Mouse (Mus musculus) common myeloid progenitor, adult 5-6 weeks (primary cell): ENCODE data around the gene Pgap1. TPM values are rescaled to one million over a fixed set of nuclear protein-coding genes. Genes with fewer than 3 reads are reported as not detected.
A peak's percentile ranks its signal among the peaks of the same experiment; 100 is the strongest.

Experiments used
- ATAC-seq: replicated peaks from 2 replicates; pipeline ENCODE4 v1.8.0; 2016; ENCODE audit warnings: low read depth, mild to moderate bottlenecking, moderate TSS enrichment, inconsistent platforms; ENCODE audit not compliant: poor library complexity, severe bottlenecking
- total RNA-seq: library from RNA; stranded (forward); fragments of 200-1000, 187-1606 nt; gene quantifications from 2 replicates; pipeline ENCODE4 v1.2.3, GENCODE M21; 2017

The Pgap1 gene
- 0.05 and 0.14 TPM in 2 replicates for total RNA-seq

DNA sequence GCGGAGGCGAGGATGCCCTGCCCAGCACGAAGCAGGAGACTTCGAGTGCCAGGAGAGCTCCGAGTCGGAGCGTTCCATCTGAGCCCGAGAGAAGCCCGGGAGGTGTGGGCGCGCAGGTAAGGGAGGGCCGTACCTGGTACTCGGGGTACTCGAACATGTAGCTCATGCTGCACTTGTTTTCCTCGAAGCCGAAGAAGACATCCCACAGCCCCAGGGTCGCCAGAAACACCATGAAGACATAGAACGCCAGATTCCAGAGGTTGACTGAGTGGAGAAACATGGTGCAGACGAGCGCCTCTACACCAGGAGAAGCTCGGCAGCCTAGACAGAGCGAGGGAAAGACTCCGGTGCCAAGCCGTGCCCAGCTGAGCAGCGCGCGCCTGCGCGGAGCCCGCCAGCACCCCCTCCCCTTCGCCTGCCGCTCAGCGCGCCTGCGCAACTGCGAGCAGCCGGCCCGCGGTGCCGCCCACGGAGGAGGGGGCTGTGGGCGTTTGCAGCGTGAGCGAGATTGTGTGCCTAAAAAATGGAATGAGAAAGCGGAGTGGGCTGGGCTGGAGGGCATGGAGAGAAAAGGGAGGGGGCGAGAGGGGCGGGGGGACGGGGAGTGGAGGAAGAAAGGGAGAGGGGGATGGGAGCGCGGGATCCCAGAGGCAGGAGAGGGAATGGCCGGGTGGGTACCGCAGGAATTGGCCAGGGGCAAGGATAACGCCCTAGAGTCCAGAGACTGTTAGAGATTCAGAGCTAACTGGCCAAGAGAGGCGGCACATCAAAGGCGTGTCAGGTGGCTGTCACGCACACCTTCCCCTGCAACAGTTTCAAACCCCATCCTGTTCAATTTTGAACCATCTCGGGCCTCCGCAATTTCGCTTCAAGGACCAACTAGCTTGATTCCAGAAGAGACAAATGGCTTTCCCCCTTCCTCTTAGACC lies at the start of gene Pgap1:
Gene Pgap1 (minus strand): TSS at position 384 of the 929 bp plus-strand sequence.
- ATAC-seq = peak; percentile 95

GRCm38 (mm10) chr1:54606936-54607335 lies 49.5 kb upstream of the Pgap1 start:
- no peak for ATAC-seq

- ATAC-seq = no peak
Observed at GRCm38 (mm10) chr1:54601692-54602091, 44.2 kb upstream of the Pgap1 start.

GRCm38 (mm10) chr1:54600275-54600674 lies 42.8 kb upstream of the Pgap1 start:
- no peak for ATAC-seq

DNA sequence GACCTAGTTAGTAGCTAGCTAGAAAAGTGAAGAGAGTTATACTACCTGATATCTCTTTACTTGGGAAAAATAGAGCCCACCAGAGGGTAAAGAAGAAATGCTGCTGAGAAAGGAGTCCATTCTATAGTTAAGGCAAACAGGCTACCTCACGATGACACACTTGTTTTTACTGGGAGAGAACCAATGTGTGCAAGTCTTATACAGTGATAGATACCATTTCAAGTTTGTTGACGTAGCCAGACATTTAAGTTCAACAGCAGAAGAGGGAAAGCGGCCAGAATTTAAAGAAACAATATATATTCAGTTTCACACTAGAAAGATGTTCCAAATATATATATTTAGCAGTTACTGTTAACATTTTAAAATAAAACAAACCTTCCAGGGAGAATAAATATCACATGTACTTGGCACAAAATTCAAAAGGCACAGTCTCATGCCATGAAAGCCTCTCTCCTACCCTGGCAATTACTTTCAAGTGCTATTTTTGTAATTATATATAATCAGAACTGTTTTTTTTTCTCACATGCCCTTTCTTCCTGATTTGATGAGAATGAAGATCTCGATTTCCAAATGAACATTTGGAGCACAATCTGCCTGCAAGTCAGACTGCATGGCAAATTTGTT lies 40.2 kb upstream of the Pgap1 start:
- ATAC-seq = no peak

DNA sequence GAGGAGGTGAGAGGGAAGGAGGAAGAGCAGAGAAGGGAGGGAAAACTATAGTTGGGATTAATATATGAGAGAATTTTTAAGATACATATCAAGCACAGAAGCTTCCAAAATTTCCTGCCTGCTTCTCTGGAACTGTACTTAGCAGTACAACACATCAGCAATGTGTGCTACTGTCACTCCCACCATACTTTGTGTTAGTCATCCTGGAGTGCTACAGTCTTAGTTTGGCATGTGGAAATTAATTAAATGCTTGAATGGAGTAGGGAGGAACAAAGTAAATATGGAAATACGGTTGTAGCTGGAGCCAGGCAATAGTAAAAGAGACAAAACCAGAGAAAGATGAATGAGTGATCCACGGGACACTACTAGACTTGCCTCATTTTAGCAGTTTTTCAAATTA lies 38.7 kb upstream of the Pgap1 start:
- no peak for ATAC-seq

DNA sequence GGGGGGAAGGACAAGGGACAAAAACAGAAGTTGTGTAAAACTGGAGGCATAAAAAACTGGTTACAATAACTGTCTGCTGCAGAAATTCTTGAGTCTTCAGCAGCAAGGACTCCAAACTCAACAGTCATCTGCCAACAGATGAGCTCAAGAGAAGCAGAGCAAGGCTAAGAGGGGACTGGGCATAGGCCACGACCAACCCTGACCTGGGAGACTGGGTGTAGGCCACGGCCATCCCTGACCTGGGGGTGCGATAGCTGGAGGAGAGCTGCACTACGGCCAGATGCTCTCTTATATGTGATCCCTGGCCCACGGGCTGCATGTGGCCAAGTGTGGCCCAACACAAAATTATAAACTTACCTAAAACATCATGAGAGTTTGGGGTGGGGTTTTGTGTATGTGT lies 29.6 kb upstream of the Pgap1 start:
- ATAC-seq = no peak

DNA sequence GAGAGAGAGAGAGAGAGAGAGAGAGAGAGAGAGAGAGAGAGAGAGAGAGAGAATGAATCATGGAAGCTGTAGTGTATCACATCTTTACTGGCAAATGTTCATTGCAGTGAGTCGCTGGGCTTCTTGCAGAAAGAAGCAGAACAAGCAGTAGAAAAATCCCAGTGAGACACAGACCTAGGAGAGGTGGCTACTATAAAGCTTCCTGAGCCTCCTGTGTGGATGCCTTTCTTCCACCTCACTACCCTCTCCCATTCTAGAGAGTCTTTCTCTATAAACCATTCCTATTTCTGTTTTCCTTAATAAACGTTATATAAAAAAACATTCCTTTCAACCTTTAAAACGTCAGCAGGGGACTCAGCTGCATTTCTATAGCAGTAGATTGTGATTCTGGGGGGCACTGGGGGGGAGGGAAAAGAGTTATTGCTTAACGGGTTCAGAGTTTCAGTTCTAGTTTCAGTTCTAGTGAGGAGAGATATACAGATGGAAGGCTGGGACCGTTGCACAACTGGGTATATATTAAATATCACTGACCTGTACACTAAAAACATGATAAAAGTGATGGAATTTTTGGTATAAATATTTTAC lies 28.6 kb upstream of the Pgap1 start:
- ATAC-seq = peak; percentile 55

DNA sequence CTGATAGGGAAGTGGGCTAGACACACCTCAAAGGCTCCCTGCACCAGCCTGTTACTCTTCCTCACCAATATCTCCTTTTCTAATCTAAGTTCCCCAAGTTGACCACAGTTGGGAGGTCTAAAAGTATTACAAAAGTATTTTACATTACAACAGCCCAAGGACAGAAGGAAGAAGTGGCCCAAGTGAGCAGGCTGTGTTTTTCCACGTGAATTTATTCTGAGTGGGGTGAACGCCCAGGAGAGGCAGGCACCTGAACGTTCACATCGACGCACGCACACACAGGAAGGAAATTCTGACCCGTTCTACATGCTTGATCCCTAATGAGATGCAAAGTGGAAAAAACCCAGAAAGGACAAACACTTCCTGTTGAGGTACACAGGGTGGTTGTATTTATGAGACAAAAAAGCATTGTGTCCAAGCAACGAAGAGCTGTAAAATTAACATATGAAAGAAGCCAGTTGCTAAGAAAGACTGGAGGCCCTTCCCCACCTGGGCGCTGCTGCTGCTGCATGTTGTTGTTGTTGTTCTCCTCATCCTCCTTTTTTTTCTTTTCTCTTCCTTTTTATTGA lies 27.9 kb upstream of the Pgap1 start:
- peak; percentile 95 for ATAC-seq

- ATAC-seq = no peak
Observed at GRCm38 (mm10) chr1:54584588-54585277, 27.2 kb upstream of the Pgap1 start.

DNA sequence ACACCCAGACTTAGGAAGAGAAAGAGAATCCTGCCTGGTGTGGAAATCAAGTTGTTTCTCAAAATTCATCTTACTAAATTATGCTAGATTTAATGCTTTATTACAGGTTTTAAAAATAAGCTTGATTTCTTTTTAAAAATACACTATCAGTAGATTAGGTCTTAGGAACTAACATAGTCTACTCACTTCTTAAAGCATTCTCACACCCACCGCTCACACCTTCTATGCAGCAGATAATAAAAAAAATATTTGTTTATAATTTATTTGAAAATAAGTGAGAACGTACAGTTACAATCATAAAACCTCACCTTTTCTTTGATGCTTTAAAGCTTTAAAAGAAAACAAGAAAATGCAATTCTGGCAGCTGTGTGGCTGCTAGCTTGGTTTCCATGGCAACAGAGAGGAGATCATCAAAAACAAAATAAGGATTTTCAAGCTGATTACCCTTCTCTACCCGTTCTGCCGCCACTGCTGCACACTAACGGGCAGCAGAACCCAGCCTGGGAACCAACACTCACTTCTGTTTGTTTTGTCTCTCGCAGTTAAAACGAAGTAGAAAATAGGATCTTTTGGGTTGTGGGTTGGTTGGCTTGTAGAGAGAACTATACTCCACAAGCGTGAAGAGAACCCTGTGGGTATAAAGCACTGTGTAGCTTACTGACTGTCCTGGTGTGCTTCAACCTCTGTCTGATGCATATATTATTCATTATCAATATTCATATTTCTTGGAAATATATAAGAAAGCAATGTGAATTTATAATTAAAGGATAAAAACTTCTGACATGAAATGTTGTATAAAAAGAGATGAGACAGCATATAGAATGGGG lies 21.1 kb upstream of the Pgap1 start:
- no peak for ATAC-seq

DNA sequence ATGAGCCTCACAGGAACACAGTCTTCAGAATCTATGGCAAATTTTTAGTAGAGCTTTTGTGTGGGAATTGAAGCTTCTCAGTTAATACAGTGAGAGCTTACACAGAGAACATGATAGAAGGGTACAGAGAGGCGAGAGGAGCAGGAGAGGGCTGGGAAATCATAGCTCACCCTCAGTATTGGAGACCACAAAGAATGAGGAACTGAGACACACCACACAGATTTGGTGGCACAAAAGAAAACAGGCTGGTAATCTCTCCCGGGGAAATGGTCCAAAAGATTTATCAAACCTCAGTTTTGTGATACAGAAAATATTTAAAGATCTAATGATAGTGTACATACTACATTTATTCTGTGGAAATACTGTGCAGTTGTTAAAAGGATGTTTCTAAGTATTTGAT lies 11.6 kb upstream of the Pgap1 start:
- peak; percentile 87 for ATAC-seq

DNA sequence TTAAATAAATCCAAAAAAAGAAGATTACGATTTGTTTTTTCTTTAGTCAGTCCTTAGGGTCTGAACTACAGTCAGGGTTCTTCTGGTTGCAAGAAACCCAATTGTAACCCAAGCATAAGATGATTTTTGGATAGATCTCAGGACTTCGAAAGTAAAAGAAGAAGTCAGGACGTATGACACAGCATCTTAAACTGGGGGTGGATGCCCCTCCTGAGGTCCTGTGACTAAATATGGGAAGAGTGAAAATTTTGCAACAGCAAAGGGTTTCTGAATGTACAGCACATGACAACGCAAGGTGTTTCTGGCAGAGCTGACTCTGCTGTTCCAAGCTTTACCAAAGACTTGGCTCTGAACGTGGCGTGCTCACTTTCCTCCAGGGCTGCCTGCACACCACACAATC lies 6.4 kb upstream of the Pgap1 start:
- ATAC-seq = peak; percentile 85

- 0 out of 2 replicates have a peak, but pooled peaks have one; percentile 7 for ATAC-seq
Observed at GRCm38 (mm10) chr1:54556586-54557221, 780 bp downstream of the Pgap1 start.

DNA sequence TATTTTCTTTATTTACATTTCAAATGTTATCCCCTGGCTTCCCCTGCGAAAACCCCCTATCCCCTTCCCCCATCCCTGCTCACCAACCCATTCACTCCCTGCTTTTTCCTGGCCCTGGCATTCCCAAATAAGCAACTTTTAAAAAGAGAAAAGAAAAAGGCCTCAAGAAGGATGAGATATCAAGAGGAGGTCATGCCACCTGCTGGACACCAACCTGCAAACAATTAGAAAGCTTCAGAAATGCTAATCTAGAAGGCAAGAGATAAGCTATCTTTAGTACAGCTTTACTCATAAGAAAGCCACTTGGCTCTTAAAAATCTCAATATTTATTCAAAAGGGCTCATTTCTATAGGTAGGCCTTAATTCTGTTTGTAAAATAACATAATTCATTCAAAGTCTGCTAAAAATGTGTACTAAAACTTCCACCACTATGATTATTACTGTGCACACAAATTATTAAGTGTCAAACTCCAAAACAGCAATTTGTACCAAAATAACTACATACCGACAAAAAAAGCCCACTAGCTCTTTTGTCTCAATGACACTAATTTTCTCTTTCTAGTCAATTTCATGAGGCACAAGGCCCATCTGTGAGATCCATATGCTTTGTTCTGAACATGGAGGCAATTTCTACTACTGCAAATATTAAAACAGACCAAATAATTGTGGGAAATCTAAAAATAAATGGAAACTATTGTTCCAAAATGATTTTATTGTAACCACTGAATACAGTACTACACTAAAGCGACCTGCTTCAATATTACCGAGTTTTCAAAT lies 1.9 kb downstream of the Pgap1 start:
- ATAC-seq = no peak

- no peak for ATAC-seq
Observed at GRCm38 (mm10) chr1:54552621-54553020, 4.9 kb downstream of the Pgap1 start.

DNA sequence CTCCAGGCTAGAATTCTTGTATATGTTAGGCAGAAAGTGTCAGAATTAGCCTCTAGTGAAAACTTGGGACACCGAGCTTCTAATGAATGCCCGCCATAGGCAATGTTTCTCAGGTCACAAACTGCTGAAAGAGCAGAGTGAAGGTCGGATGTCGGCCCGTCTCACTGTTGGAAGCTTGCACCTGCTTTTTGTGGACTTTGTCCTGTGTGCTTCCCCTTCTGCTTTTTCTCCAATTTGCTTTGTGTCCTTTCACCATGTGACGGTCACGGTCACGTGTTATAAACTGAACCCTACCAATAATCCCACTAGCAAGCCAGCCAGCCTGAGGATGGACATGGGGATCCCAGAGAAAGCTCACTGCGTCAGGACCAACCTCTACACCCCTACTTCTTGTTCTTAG lies 12.3 kb downstream of the Pgap1 start:
- no peak for ATAC-seq

GRCm38 (mm10) chr1:54542920-54543319 lies 14.6 kb downstream of the Pgap1 start:
- ATAC-seq = no peak
